Mouse (Mus musculus) spleen, adult 2 months (tissue): ENCODE data around the gene Ptgir. TPM values are rescaled to one million over a fixed set of nuclear protein-coding genes. Genes with fewer than 3 reads are reported as not detected.

Source experiments
- DNase-seq, 2 experiments: peaks; one replicate each; pipeline versions ENCODE4 v3.0.0 to v3.0.0-alpha.2; 2012 to 2021; ENCODE audit warnings: low spot score in 2 of 2, low read depth in 1 of 2
- H3K27ac ChIP-seq: fragments of 200-500 bp; 2 replicates; pipeline ENCODE4 v1.5.1; 2012; ENCODE audit warnings: low read length, inconsistent platforms; ENCODE audit not compliant: insufficient read depth
- H3K27me3 ChIP-seq: fragments of 200-500 bp; 2 replicates; pipeline ENCODE4 v1.6.1; 2012; ENCODE audit warnings: mild to moderate bottlenecking, moderate library complexity, low read length, inconsistent platforms; ENCODE audit not compliant: control insufficient read depth, insufficient read depth
- H3K36me3 ChIP-seq: fragments of 200-500 bp; 2 replicates; pipeline ENCODE4 v1.6.1; 2012; ENCODE audit warnings: mild to moderate bottlenecking, low read length, inconsistent platforms; ENCODE audit not compliant: control insufficient read depth, insufficient read depth
- H3K4me1 ChIP-seq: fragments of 200-500 bp; 2 replicates; pipeline ENCODE4 v1.6.1; 2011; ENCODE audit warnings: inconsistent platforms; ENCODE audit not compliant: control insufficient read depth, insufficient read depth, insufficient read length
- H3K4me3 ChIP-seq: fragments of 200-500 bp; 2 replicates; pipeline ENCODE4 v1.5.1; 2011; ENCODE audit warnings: mild to moderate bottlenecking, inconsistent platforms; ENCODE audit not compliant: insufficient read depth, insufficient read length; ENCODE audit errors: extremely low read depth
- CTCF ChIP-seq: fragments of 200-500 bp; IDR thresholded peaks from 2 replicates; pipeline ENCODE4 v1.5.1; 2011; ENCODE audit warnings: mild to moderate bottlenecking, inconsistent platforms; ENCODE audit not compliant: insufficient read depth, insufficient read length, insufficient replicate concordance; ENCODE audit errors: extremely low read depth
- POLR2A ChIP-seq: fragments of 200-500 bp; IDR thresholded peaks from 2 replicates; pipeline ENCODE4 v1.6.1; 2011; ENCODE audit warnings: low read depth, low read length, inconsistent platforms
- WGBS: fragments of 180-500 bp; shearing (Covaris S2); methylation state at CpG from one replicate; pipeline ENCODE4 v1.1.7; 2018; 5-methylcytosine and 5-hydroxymethylcytosine counted together
- polyA plus RNA-seq: library from polyadenylated mRNA; depleted of rRNA; stranded (reverse); fragments of >200 nt; gene quantifications from 2 replicates; pipeline ENCODE4 v1.2.3, GENCODE M21; 2012

Gene Ptgir
- polyA plus RNA-seq, 1 experiment = 9.2 TPM

- Histone ChIP-seq H3K4me1 (peaks cover 5% of the 10 kb centered on the region; the same call in 1 of the 2 replicates), H3K36me3 (no peaks in the 10 kb centered on the region), H3K4me3 (no peak overlapping the region), H3K27me3 (peaks cover 14% of the 10 kb centered on the region), H3K27ac (no peak overlapping the region)
- TF ChIP-seq POLR2A (no peak), CTCF (no peak)
- whole genome bisulfite sequencing = 71% methylated on average over 6 of the region's 6 CpGs
- DNase-seq = no peak
Measured at GRCm38 (mm10) chr7:16890536-16890935, 15.8 kb upstream of the Ptgir start.

- WGBS = 7% methylated on average over 22 of the region's 23 CpGs
- H3K27ac ChIP-seq = no peak overlapping the region
- no peak overlapping the region for H3K4me3 ChIP-seq
- peaks cover 10% of the 10 kb centered on the region for H3K27me3 ChIP-seq
- TF ChIP-seq CTCF = no peak
- TF ChIP-seq POLR2A = no peak
- no peak for DNase-seq
- H3K4me1 ChIP-seq = peaks cover 5% of the 10 kb centered on the region; the same call in 1 of the 2 replicates
- H3K36me3 ChIP-seq = no peaks in the 10 kb centered on the region
Measured at GRCm38 (mm10) chr7:16890944-16891343, 15.3 kb upstream of the Ptgir start.

- peak; percentile 91 for TF ChIP-seq CTCF
- TF ChIP-seq POLR2A = no peak
- DNase-seq = peak; percentile 57 to 80
- Histone ChIP-seq H3K4me3 (peak within 1 kb of the TSS; percentile 42; the same call in 1 of the 2 replicates), H3K27ac (no peak within 1 kb of the TSS), H3K4me1 (peaks cover 5% of the 10 kb centered on the region; the same call in 1 of the 2 replicates), H3K27me3 (peaks cover 7% of the 10 kb centered on the region), H3K36me3 (no peaks in the 10 kb centered on the region)
- WGBS = 1% methylated on average over 30 of the region's 30 CpGs
Measured at GRCm38 (mm10) chr7:16891641-16892351, 14.5 kb upstream of the Ptgir start, which contains the start of gene Gng8. Gene Gng8, plus strand, starts transcription at chr7:16891786.

GRCm38 (mm10) chr7:16892352-16892730 is 13.9 kb upstream of the Ptgir start:
- Histone ChIP-seq H3K36me3 (no peaks in the 10 kb centered on the region), H3K27me3 (peaks cover 7% of the 10 kb centered on the region; the same call in 1 of the 2 replicates), H3K27ac (no peak overlapping the region), H3K4me3 (no peak overlapping the region), H3K4me1 (peaks cover 5% of the 10 kb centered on the region; the same call in 1 of the 2 replicates)
- WGBS = 48% methylated on average over 9 of the region's 9 CpGs
- DNase-seq = no peak
- TF ChIP-seq POLR2A (no peak), CTCF (no peak)

GRCm38 (mm10) chr7:16893612-16894011 is 12.7 kb upstream of the Ptgir start:
- TF ChIP-seq POLR2A = no peak
- no peak for TF ChIP-seq CTCF
- peaks cover 5% of the 10 kb centered on the region; the same call in 1 of the 2 replicates for H3K4me1 ChIP-seq
- WGBS = 40% methylated on average over 6 of the region's 6 CpGs

GRCm38 (mm10) chr7:16894279-16894678 is 12.0 kb upstream of the Ptgir start:
- Histone ChIP-seq H3K27ac (no peak overlapping the region), H3K27me3 (peaks cover 7% of the 10 kb centered on the region; the same call in 1 of the 2 replicates), H3K36me3 (no peaks in the 10 kb centered on the region), H3K4me3 (no peak overlapping the region), H3K4me1 (peaks cover 5% of the 10 kb centered on the region; the same call in 1 of the 2 replicates)
- whole genome bisulfite sequencing = 32% methylated on average over 4 of the region's 4 CpGs
- TF ChIP-seq CTCF = no peak
- TF ChIP-seq POLR2A = no peak
- DNase-seq = no peak

More at GRCm38 (mm10) chr7:16893612-16894011, 12.7 kb upstream of the Ptgir start:
- no peaks in the 10 kb centered on the region for H3K36me3 ChIP-seq
- no peak overlapping the region for H3K27ac ChIP-seq
- DNase-seq = no peak
- no peak overlapping the region for H3K4me3 ChIP-seq
- H3K27me3 ChIP-seq = peaks cover 7% of the 10 kb centered on the region; the same call in 1 of the 2 replicates

GRCm38 (mm10) chr7:16895000-16895399 is 11.3 kb upstream of the Ptgir start:
- Histone ChIP-seq H3K27me3 (peaks cover 7% of the 10 kb centered on the region; the same call in 1 of the 2 replicates), H3K27ac (no peak overlapping the region), H3K4me3 (no peak overlapping the region), H3K36me3 (no peaks in the 10 kb centered on the region), H3K4me1 (peaks cover 5% of the 10 kb centered on the region; the same call in 1 of the 2 replicates)
- peak in 1 of 2 experiments; percentile 66 for DNase-seq
- TF ChIP-seq CTCF = peak; percentile 86
- no peak for TF ChIP-seq POLR2A
- WGBS = 1% methylated on average over 24 of the region's 24 CpGs
